Mouse (Mus musculus) pancreas, adult 10 weeks (tissue): ENCODE data around the gene Lactb. TPM values are rescaled to one million over a fixed set of nuclear protein-coding genes. Genes with fewer than 3 reads are reported as not detected.

Source experiments
- polyA plus RNA-seq: library from polyadenylated mRNA; stranded (reverse); fragments of 350-450 nt; fragmentation: Illumina TruSeq; extraction: RNeasy Lipid Tissue Mini Kit (QIAGEN cat#74804); gene quantifications from one replicate; pipeline ENCODE4 v1.2.3, GENCODE M21; 2015; ENCODE audit warnings: low read depth, low replicate concordance; ENCODE audit not compliant: insufficient read depth

Lactb gene
- polyA plus RNA-seq, result 2.8 TPM

DNA sequence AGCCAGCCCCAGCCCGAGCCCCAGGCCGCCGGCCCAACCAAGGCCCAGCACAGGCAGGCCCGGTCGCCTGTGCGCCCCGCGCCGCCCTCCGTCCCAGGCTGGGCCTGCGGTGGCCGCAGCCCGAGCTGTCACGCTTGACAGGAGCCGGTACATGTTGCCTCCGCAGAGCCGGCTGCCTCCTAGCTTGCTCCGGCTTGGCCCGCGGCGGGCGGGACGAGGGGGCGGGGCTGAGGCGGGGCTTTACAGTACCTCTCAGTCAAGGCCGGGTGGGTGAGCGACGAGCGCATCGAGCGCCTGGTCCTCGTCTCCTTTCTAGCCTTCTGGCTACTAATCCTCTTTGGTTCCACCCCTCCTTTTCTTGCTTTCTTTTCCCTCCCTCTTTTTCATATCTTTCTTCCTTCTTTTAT lies at the start of gene Lactb:
Gene Lactb (minus strand): TSS at position 246 of the 407 bp plus-strand sequence.

GRCm38 (mm10) chr9:66945647-66946641 lies 29.3 kb downstream of the Lactb start, which contains the start of gene Rps27l:
Rps27l (plus strand) TSS chr9:66946086.

DNA sequence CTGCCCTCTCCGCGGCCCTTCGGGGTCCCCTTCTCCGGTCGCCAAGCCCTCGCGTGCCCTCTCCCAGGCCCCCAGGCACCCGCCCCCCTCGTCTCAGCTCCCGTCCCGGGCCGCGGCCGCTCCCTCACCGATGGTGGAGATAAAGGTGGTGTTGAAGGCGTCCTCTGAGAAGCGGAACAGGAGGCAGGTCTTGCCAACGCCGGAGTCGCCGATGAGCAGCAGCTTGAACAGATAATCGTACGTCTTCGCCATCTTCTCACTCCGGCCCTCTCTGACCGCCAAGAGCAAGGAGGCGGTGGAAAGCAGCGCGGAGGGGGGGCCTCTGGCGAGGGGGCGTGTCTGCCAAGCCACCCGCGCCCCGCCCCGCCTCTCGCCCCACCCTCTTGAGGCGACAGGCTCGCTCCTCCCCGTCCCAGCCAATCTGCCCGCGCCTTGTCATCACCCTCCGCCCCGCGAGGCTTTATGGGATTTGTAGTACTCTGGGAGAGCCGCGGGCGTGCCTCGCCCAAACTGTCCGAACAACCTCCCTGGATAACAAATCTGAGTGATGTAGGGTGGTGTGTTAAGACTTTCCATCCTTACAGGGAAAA lies 55.8 kb downstream of the Lactb start, which contains the start of gene Rab8b:
Gene Rab8b (minus strand): TSS at position 306 of the 590 bp plus-strand sequence.

Other genes starting within 250 kb of the Lactb start
- gene Aph1b, start 180.0 kb downstream of the Lactb start, polyA plus RNA-seq, result 1.5 TPM
- gene Gm10647, start 178.4 kb downstream of the Lactb start, polyA plus RNA-seq, result not detected
- 2.5 TPM for gene Aph1c, start 140.8 kb downstream of the Lactb start, polyA plus RNA-seq
- 3.2 TPM for gene Rab8b, start 55.8 kb downstream of the Lactb start, polyA plus RNA-seq
- 152 TPM for gene Rps27l, start 29.4 kb downstream of the Lactb start, polyA plus RNA-seq
- gene Tpm1, start 73.9 kb upstream of the Lactb start, polyA plus RNA-seq, result 64.4 TPM